Mouse (Mus musculus): Measurements from ENCODE around the gene Cdipt.
A peak's percentile ranks its signal among the peaks of the same experiment; 100 is the strongest.

The Cdipt gene

DNA sequence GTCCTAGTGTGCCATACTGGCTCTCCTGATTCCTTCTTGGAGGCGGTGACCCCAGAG is at the start of gene Cdipt:
Gene Cdipt (plus strand): TSS at position 22 of the 57 bp plus-strand sequence.
- DNase-seq (ENCODE audit: low spot score in 2 of 2), result no peak

DNA sequence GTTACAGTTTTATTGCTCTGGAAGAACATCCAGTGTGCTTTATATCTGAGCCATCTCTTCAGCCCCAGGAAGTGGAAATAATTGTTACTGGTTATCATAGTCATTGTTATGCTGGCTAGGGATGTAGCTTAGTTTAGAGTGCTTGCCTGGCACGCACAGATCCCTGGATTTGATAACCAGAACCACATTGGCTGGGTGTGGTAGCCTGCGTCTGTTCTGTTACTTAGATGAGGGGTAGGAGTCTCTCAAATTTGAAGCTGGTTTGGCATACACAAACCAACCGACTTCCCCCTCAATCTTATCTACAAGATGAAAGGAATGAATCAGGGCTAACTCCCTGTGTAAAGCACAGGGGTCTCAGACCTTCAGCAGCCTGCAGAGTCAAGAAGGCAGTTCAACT is 49.4 kb upstream of the Cdipt start:
- no peak for DNase-seq (ENCODE audit: low spot score in 2 of 2)

DNA sequence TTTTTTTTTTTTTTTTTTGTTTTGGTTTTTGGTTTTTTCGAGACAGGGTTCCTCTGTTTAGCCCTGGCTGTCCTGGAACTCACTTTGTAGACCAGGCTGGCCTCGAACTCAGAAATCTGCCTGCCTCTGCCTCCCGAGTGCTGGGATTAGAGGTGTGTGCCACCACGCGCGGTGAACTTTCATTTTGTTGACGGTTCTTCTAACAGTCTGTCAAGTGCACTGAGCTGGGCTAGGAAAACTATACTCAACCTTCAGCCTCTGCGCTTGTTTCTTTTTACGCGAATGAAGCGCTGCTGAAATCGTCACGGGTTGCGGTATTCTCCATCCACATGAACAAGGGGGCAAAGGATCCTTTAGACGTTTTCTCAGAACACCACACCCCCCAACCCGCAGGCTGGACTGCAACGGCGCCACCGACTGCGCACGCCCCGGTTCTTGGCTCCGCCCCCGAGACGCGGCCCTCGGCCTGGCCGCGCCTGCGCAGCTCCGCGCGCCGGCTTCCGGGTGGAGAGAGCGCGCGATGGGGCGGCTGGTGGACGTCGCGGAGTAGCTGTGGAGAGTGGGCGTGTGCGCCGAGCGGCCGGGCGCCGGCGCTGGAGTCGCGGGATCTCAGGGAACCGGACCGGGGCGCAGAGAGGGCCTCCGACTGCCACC is 47.2 kb upstream of the Cdipt start, which contains the start of gene Kctd13:
Gene Kctd13 (plus strand): TSS at position 496 of the 654 bp plus-strand sequence.
- peak; percentile 93 to 97 for DNase-seq (ENCODE audit: low spot score in 2 of 2)

DNA sequence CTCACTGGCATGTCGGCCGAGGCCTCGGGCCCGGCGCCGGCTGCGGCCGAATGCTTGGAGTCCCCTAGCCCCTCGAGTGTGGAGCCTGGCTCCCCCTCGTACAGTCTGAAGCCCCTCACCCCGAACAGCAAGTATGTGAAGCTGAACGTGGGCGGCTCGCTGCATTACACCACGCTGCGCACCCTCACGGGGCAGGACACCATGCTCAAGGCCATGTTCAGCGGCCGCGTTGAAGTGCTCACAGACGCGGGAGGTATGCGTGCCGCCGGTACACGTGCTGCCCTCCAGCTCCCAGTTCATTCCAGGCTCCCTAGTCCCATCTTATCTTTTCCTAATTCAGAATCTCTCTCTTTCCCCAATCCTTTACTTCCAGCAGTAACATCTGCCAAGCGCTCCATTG is 46.7 kb upstream of the Cdipt start:
- no peak for DNase-seq (ENCODE audit: low spot score in 2 of 2)

DNA sequence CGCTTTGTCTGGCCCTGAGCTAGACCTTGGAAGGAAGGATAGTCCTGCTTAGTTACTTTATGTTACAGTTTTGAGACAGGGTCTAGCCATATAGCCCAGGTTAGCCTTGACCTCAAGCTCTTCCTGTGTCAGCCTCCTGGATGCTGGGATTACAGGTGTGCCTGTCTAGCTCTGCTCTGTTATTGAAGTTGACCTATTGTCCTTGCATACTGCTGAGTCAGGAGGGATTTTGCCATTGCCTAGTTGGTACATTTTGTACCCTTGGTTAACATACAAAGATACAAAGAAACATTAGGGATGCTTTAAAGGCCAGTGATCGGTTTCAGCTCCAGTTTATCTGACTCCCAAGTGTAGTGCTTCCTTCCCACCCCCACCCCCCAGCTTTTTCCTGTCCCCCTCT is 43.1 kb upstream of the Cdipt start:
- DNase-seq (ENCODE audit: low spot score in 2 of 2), result no peak

DNA sequence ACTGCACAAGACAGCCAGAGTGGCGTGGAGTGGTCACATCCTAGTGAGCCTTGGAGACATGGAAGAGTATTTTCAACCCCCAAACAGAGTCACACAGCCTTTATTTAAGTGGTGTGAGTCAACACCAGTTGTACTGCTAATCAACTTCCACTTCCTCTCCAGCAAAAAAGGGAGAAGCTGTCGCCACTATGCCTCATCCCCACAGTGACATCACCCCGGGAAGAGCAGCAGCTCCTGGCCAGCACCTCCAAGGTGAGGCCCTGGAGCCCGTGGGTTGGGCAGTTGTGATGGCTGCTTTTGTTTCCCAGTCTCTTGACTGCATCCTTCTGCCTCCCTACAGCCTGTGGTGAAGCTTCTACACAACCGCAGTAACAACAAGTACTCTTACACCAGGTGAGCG is 34.5 kb upstream of the Cdipt start:
- DNase-seq (ENCODE audit: low spot score in 2 of 2), result no peak

DNA sequence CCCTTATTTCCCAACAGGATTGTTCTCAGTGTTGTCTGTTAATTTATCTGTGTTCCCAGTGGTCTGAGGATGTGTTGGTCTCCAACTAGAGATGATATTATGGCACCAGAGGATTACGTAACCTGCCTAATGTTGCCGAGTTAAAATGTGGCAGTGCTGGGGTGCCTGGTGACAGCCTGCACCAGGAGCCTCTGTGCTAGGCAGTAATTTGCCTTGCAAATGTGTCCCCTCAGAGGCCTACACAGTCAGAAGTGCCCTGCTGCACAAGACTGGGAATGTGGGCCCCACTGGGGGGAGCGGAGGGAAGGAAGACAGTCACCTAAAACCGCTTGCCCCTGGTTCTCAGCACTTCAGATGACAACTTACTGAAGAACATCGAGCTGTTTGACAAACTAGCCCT is 33.9 kb upstream of the Cdipt start:
- DNase-seq (ENCODE audit: low spot score in 2 of 2), result no peak

DNA sequence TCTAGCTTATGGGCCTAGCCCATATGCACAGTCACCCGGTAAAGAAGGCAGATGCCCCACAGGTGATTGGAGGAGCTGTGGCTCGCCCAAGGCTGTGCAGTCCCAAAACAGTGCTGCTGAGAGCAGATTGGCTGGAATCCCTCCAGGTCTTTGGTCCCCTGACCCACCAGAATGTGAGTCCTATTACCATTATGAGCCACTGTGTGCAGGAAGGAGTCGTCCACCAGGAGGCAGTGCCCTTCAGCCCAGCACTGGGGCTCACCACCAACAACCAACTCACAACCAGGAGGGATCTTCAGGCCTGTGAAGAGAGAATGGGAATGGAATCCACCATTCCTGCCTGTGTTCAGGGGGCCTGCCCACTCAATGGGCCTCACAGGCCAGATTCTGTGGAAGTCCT is 29.2 kb upstream of the Cdipt start:
- peak in 1 of 2 experiments; percentile 74 for DNase-seq (ENCODE audit: low spot score in 2 of 2)

DNA sequence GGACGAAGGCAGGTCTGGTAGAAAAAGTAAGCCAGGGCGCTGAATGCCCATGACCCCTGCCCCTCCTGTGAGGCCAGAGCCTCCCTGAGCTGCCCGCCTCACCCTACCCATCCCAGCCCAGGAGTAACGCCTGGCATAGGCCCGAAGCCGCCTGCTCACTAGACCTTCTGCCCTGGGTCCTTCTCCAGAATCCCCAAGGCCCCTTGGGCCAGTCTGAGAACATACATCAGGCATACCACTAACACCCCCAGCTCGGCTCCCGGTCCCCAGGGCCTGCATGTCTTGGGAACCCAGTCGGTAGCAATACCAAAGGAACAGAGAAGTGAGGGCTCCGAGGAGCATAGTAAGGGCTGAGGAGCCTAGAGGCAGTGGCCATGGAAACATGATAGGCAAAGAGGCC is 27.1 kb upstream of the Cdipt start:
- DNase-seq (ENCODE audit: low spot score in 2 of 2), result peak in 1 of 2 experiments; percentile 63

DNA sequence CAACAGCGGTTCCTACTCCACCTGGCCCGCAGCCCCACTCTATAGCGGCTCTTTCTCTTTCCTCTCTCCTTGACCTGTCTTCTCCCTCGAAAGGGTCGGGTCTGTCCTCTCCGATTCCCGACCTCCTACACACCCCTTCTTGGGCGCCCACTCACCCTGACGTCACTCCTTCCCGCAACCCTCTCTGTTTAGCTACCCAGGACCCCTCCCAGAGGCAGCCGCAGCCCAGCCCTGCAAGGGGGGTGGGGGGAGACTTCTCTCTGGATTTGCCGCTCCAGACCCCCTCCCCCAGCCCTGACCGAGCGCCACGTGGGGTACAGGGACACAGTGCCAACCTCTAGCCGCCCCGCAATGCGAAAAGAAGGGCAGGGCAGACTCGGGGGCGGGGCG is 26.3 kb upstream of the Cdipt start, which contains the start of gene Asphd1:
Gene Asphd1 (minus strand): TSS at position 180 of the 390 bp plus-strand sequence.
- no peak for DNase-seq (ENCODE audit: low spot score in 2 of 2)

DNA sequence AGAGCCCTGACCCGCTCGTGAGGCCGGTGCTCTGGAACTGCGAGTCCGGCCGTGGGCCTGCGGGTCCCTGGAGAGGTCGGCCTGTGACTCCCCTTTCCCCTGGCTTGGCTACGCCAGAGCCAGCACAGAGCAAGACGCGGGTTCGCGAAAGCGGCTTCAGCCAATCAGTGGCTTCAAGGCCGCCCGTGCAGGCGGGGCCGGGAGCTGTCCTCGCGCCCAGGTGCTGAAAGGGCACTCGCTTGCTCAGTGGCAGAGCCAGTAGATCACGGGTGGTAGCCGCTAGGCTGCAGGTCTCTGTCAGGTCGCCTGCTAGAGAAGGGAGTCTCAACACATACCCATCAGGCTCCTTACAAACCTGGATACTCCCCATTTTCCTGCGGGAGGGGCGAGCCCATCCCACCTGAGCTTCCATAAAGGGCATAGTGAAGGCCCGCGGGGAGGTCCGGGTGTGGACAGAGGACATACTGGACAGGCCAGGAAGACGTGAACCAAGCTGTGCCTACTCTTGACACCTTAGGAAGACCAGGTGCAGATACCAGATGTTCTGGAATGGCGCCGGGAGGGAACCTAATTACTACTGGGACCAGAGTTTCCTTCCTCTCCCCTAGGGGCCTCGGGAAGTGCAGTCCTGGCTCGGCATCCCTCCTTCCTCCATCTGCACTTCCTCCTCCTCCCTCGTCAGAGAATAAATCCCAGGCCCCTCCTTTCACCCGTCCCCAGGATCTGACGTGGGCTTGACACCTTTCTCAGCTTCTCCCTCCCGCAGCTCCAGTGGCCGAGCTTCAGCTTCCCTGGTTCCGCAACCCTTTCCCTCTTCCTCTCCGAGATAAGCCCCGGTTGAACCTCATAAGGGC is 25.7 kb upstream of the Cdipt start, which contains the start of gene Sez6l2:
Gene Sez6l2 (plus strand): TSS at position 771 of the 854 bp plus-strand sequence.
- peak; percentile 92 to 99 for DNase-seq (ENCODE audit: low spot score in 2 of 2)

DNA sequence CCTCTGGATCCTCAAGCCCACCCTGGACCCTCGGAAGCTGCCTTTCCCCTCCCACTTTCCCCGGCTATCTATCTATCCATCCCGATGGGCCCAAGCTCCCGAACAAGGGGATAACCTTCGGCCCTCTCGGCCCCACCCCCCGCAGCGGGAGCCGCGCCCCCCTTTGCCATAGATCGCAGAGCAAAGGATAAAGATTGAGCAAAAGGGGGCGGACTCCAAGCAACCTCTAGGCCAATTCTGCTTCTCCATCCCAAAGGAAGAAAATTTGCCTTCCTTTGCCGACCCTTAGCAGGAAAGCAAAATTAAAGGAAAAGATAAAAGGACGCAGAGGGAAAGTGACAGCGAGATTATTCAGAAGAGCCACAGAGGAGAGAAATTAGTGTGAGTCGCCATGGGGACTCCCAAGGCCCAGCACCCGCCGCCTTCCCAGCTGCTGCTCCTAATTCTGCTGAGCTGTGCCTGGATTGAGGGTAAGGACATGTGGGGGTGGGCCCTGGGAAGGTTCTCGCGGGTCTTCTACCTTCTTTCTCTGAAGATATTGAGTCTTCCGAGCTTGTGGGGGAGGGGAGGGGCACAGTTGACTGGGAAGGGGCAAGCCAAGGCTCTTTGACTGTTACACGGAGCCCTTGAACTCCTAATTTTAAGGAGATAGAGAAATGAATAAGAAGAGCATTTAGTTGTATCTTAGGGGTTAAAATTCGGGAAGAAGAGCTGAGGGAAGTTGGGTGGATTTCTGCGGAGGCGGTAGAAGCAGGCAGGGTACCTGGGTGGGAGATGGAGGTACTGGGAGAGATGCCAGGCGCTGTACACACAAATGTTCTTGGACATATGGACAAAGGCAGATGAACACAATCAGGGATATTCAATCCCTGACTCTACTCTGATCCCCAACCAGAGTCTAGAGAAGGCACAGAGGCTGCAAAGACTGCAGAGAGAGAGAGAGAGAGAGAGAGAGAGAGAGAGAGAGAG is 24.8 kb upstream of the Cdipt start:
- no peak for DNase-seq (ENCODE audit: low spot score in 2 of 2)

DNA sequence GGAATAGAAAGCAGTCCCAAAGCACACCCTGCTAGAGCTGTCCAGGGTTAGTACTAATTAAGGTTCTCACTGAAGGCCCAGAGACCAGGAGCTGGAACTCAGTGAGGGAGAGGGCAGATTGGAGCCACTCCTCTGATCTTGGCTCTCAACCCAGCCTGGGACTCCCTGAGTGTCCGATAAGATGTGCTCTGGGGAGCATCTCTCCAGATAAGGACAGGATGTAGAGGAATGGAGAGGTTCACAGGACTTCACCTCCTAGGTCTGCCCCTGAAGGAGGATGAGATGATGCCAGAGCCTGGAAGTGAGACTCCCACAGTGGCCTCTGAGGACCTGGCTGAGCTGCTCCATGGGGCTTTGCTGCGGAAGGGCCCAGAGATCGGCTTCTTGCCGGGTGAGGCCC is 24.0 kb upstream of the Cdipt start:
- DNase-seq (ENCODE audit: low spot score in 2 of 2), result no peak

DNA sequence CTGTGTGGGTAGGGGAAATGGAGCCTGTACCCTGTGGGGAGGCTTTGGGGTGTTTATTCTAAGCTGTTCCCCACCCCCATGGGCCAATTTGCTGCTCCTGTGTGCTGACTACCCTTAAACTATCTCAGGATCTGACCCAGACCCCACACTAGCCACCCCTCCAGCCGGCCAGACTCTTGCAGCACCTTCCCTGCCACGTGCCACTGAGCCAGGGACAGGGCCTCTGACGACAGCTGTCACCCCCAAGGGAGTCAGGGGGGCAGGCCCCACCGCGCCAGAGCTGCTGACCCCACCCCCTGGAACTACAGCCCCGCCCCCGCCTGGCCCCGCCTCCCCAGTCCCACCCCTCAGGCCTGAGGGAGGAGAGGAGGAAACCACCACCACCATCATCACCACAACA is 23.1 kb upstream of the Cdipt start:
- DNase-seq (ENCODE audit: low spot score in 2 of 2), result no peak

DNA sequence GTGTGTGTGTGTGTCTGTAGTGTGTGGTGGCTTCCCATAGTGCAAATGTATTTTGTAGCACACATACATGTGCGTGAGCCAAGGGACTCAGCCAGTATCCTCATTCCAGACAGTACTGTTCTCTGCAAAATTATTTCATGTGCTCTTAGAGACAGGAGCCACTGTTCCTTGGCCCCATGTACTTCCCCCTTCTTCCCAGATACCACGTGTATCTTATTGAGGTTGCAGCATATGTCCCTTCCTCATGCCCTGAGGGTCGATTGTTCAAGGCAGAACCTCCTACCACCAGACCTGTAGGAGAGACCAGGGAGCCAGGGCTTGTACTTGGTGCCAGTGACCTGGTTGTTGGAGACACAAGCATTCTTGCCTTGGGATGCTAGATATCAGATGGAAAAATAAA is 20.6 kb upstream of the Cdipt start:
- no peak for DNase-seq (ENCODE audit: low spot score in 2 of 2)

DNA sequence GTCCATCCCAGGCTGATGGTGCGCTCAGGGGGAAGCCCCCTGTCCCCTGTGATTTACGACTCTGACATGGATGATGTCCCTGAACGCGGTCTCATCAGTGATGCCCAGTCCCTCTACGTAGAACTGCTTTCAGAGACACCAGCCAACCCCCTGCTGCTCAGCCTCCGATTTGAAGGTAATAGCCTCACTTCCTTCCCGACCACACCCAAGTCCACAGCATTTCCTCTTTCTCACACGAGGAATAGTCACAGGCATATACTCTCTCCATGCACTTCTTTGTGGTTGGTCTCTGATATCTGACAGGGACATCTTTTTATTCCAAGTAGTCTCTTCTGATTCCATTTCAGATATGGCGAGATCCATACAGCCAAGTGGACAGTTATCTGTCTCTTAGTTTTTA is 15.9 kb upstream of the Cdipt start:
- DNase-seq (ENCODE audit: low spot score in 2 of 2), result no peak

DNA sequence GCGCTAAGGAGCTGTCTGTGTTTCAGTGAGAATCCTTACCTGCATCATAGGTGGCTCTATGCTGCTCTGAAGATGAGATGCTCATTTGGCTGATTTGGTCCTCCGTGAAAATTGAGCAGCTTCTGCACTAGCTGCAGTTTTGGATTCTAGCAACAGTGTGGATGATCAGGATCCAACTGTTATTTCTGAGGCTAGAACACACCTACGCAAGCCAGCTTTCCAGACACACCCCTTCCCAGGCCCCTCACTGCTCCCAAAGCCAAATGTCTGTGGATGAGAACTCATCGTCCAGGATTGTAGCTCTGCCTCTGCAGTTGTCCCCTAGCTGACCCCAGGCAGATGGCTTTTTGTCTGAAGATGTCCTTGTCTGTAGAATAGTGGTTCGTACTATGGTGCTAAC is 14.6 kb upstream of the Cdipt start:
- no peak for DNase-seq (ENCODE audit: low spot score in 2 of 2)

DNA sequence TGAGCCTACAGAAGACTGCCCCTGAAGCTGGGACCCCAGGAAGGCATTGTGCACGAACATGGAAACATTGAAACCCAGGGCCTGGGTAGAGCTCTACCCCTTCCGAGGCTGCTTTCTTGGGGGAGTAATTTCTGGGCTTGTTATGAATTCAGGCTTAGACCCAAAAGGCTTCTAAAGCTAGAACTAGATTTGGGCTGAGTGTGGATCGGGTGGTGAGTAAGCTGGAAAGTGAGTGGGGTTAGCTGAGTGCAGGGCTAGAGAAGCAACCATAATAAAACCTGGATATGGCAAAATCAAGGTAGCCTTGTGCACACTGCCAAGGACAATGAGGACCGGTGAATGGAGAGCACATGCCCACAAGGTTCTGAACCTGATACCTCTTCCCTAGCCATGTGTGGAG is 13.7 kb upstream of the Cdipt start:
- DNase-seq (ENCODE audit: low spot score in 2 of 2), result no peak

DNA sequence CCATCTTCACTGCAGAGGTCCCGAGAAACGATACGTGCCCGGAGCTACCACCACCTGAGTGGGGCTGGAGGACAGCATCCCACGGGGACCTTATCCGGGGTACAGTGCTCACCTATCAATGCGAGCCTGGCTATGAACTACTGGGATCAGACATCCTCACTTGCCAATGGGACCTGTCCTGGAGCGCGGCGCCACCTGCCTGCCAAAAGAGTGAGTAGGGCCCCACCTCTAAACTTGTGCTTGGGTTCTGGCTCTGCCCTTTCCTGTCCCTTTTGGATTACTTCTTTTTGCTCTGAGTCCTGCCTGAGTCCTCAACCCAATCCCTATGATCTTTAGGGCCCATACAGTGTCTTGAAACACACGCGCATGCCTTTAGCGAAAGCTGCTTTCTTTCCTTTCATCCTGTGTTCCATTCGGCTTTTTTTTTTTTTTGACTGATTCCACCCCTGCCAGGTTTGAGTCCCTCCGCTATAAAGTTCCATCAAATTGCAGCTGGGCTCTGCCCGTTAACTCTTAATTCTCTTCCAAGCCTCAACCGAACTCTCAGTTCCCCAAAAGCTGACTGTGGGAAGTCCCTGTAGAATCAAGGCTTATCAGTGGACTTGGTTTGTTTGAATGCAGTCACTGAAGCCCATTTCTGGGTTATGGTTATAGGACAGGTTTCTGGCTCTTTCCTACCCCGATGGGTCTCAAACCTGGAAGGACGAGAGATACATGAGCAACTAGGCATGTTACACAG is 12.0 kb upstream of the Cdipt start:
- no peak for DNase-seq (ENCODE audit: low spot score in 2 of 2)

DNA sequence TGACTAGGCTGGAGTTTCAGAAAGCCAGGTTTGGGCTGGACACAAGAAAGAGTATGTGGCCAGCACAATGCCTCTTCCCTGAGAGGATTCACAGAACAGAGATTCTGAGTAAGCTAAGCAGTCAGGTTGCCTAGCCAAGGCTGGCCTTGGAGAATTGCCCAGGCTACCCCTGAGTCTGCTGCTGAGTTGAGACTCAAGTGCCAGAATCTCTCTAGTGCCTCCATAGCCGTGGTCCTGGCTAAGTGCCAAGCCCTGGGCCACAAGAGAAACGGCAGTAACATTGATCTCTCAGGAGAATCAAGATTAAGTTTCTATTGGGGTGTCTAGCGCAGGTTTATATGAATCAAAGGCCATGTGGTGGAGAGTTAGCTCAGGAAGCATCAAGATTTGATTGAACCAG is 10.1 kb upstream of the Cdipt start:
- DNase-seq (ENCODE audit: low spot score in 2 of 2), result no peak

DNA sequence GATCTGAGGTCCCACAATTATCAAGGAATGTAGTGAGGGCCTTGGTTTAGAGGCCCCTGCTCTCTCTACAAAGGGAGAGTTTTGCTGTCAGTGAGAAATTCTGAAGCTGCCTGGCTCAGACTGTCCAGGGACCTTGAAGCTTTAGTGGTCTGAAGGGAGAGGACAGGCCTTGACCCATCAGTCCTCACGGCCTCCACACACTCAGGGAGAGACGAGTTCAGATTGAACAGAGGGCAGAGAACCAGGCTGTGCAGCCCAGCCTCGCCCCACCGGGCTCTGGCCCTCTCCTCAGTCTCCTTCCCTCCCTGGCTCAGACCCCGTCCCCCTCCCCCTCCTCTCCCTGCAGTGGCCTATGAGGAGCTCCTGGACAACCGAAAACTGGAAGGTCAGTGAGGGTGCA is 8.4 kb upstream of the Cdipt start:
- DNase-seq (ENCODE audit: low spot score in 2 of 2), result no peak

DNA sequence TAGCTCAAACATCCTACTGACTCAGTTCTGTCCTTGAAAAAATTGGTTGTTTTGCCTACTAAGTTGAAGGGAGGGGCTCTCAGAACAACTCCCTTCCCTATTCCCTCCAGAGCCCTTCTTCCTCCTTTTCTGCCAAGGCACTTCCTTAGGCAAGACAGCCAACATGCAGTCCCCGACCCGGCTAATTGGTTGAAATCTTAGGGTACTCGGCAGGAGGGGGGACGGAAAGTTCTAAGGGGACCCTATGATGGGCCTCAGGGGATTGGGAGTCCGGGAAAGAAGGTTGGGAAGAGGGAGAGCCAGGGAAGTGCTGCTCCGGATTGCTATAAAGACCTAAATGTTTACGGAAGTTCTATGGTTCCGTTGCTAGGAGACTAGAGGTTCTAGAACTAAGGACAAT is 221 bp upstream of the Cdipt start:
- DNase-seq (ENCODE audit: low spot score in 2 of 2), result no peak
